Mouse (Mus musculus) left cerebral cortex, postnatal 25 days (tissue): Measurements from ENCODE around the gene Smok3b. TPM values are rescaled to one million over a fixed set of nuclear protein-coding genes. Genes with fewer than 3 reads are reported as not detected.
"Not testable (repeated sequence)": the region's sequence is repeated elsewhere in the genome, so short reads cannot be mapped to it uniquely, and the experiment has no call there.

Source experiments
- DNase-seq, 2 experiments: peaks; one replicate each; pipeline ENCODE4 v3.0.0; 2022; ENCODE audit warnings: low spot score in 2 of 2, mixed read lengths in 1 of 2
- intact Hi-C: fragments of 180-260 bp; cut with DNase I; formaldehyde crosslinking; loops from one replicate; pipeline ENCODE4 v1.15.1; 2025
- total RNA-seq, 2 experiments: library from RNA; stranded (reverse); gene quantifications; 2 replicates each; pipeline ENCODE4 v1.2.3; 2021

Smok3b gene
- not detected for total RNA-seq

DNA sequence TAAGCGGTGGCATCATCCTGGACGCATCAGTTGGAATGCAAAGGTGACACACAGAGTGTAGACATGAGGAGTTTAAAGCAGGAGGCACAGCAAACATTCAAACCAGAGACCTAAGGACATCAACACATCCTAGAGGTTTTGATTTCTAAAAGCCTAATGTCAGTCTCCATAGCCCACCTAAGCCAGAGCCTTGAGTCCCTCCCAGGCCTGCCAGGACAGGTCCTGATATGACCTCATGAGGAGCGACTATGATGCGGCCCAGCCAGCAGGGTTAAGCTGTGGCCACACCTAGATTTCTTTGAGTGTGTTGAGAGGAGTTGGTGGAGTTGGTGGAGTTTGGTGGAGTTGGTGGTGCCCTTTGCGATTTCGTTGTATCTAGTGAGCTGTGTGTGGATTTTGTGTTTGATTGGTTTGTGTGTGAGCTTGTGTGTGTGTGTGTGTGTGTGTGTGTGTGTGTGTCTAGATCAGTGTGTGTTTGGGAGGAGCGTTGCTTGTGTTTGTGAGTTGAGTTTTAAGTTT is at the start of gene Smok3b, which contains the start of gene Smok3a:
Gene Smok3b (plus strand): TSS at position 469 of the 519 bp plus-strand sequence.
Gene Smok3a (plus strand): TSS at position 301 of the 519 bp plus-strand sequence.
- intact Hi-C loops, DNase-seq: not testable (repeated sequence)

DNA sequence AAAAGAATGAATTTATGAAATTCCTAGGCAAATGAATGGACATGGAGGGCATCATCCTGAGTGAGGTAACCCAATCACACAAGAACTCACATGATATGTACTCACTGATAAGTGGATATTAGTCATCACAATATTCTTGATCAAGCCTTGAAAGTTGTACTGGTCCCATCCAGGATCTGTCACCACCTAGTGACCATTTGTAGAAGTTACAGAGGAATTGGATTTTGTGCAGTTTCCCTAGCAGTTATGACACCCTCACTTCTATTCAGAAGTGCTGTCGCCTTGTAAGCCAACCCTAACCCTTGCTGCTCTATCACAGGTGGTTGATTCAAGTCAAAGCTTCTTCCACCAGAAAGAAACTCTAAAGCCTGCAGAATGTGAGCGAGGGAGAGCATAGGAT is 48.1 kb upstream of the Smok3b start:
- intact Hi-C loops, result loop anchor here (1.0 kb wide), 1 partner anchor 87 kb away; no protein-coding TSS in a partner anchor
- DNase-seq, result no peak

DNA sequence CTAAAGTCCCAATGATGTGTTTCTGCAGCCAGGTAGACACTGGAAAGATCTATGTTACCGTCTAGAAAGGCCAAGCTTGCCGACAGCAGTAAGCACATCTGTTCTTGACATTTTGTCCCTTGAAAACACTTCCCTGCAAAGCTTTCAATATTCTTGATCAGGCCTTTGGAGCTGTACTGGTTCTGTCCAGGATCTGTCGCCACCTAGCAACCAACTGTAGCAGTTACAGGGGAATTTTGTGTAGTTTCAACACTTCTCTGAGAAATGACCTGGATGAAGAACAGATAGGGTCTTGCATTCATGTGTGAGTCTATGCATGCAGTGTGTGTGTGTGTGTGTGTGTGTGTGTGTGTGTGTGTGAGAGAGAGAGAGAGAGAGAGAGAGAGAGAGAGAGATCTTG is 47.5 kb upstream of the Smok3b start:
- intact Hi-C loops, result loop anchor here (1.0 kb wide), 1 partner anchor 87 kb away; no protein-coding TSS in a partner anchor
- peak; percentile 3 to 11 for DNase-seq

DNA sequence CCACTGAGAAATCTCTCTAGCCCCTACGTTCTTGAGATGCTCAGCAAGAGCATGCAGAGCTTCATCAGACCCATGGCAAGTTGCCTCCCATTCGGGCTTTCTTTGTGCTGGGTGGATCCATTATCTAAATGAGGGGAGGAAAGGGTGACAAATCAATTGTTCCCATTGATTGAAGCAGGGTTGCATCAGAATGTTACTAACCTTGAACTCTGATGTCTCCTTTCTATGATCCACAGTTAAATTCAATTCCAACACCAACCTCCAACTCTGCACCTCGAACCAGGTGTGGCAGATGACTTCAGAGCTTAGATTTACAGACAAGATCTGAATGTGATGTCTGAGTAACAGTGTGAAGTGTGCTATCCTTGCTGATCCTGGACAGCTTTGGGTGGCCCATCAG is 46.5 kb upstream of the Smok3b start:
- DNase-seq, result no peak
- intact Hi-C loops, result no loop called here

DNA sequence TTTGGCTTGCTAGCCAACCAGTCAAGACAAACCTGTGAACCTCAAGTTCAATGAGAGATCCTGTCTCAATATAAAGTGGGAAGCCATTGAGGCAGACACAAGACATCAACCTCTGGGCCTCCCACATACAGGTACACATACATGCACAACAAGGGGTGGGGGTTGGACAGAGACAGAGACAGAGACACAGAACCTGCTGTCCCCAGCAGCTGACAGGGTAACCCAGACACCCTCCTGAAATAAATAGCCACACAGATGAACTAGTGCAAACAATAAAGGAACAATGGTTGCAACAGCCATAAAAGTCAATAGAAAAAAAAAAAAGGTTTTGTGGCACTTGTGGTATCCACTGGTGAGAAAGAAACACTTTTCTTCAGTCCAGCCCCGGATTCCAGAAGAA is 45.8 kb upstream of the Smok3b start:
- intact Hi-C loops, result no loop called here

DNA sequence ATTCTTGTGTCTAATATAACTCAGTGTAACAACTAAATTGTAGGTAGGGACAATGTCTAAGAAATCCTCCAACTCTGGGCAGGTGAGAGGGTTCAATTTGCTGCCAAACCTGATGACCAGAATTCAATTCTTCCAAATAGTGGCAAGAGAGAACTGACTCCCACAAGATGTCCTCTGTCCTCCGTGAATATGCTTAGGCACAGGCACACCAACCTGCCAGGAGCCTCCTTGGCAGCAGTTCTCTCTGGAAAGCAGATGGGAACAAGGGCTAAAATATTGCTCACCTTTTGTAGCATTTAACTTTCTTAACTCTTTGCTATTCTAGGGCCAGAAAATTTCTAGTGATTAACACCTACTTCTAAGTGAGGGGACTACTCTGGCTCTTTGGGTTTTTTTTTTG is 43.9 kb upstream of the Smok3b start:
- intact Hi-C loops, result no loop called here
- no peak for DNase-seq

More for the DNA sequence above, 45.8 kb upstream of the Smok3b start:
- no peak for DNase-seq

DNA sequence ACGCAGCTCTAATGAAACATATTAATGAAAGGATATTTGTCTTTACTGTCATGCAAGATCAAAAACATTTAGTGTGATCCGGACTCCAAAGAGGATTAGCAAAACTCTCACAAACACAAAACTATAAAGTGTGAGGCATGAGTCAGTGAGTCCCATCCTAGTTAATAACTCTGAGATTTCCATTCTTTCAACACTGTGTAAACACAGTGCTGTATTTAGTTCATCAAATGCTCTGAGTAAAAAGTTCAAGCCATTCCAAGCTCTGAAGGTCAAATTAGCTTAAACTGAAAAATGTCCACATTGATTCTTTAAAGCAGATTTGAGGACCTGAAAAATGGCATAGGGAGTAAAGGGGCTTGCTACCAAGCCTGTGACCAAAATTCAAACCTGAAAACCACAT is 42.1 kb upstream of the Smok3b start:
- intact Hi-C loops, result no loop called here
- DNase-seq, result no peak

DNA sequence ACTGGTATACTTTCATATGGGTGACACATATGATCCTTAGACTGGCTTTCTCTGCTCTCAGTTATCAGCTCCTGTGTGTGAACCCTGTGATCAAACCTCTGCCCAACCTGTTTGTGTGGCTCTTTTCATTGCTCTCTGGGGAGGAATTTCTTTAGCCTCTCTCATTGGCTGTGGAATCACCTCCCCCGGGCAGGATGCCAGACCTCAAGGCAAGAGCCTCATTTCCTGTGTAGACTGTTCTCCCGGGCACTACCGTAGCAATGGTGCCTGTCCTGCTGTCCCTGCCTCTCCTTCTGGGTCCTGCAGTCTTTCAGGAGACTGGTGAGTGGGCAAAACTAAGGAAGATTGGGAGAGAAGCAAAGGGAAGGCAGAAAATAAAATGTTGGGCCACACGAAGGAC is 39.9 kb upstream of the Smok3b start, which contains the start of gene Azgp1:
Gene Azgp1 (plus strand): TSS at position 221 of the 400 bp plus-strand sequence.
- no peak for DNase-seq
- intact Hi-C loops, result no loop called here

DNA sequence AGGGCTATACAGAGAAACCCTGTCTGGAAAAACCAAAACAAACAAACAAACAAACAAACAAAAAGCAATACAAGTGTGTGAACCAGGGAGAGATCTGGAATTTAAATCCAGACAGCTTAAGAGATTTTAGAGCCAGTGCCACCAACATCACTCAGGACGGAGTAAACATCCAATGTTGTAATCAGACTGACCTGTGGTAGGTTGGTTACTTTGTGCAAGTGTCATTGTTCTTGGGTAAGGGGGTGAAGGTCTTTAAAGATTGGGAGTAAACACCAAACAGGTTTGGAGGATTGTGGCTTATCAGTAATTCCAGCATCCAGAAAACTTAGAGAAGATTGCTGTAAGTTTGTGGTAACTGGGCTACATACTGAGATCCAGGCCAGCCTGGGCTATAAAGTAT is 34.9 kb upstream of the Smok3b start:
- no peak for DNase-seq
- intact Hi-C loops, result no loop called here

DNA sequence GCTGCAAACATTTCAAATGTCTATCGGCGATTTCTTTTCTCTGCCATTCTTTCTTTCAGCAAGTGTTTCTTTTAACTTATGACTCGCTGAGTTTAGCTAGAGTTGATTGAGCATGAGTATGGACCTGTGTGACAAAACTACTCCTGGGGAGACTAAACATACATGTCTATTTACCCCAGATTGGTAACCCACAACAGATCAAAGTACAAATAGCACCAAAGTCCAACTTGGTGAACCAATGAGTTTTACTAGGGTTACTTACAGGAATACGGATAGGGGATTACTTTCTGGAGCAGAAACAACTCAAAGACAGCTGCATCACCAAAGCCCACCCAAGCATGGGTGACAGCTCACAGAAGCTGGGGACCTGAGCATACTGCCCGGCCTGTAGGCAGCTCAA is 11.8 kb upstream of the Smok3b start:
- intact Hi-C loops, result no loop called here
- no peak for DNase-seq

DNA sequence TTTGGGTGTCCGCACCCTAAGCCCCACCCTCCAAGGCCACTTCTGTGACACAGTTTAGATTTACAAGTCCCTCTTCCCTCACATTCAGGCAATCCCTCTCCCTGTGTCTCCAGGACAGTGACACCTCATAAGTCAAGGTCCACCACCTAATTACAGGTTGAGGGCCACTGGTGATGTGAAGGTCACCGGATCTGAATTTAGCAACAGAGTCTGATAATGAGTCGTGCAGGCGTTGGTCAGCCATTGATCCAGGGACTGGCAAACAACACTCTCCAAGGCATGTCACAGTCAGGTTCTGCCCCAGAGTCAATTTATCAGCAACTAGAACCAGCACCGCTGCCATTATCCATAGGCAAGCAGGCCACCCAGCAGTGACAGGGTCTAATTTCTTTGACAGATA is 8.8 kb upstream of the Smok3b start:
- intact Hi-C loops, result no loop called here
- no peak for DNase-seq

DNA sequence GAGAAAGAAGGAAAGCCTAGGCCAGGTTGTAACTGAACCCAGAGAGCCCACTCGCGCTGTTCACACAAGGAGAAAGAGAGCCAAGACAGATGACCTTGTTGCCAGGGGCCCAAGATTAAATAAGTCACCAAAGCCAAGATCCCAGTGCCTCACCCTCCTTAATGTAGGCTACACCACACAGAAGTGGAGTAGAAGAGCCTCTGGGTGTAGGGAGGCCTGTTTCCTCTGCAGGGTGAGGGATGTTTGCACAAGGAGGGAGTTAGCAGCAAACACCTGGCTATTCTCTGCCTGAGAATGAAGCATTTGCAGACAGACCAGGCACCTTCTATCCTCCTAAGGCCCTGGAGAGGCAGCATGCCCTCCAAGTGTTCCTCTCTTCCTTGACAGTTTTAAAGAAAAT is 4.7 kb upstream of the Smok3b start:
- intact Hi-C loops, result no loop called here
- no peak for DNase-seq

DNA sequence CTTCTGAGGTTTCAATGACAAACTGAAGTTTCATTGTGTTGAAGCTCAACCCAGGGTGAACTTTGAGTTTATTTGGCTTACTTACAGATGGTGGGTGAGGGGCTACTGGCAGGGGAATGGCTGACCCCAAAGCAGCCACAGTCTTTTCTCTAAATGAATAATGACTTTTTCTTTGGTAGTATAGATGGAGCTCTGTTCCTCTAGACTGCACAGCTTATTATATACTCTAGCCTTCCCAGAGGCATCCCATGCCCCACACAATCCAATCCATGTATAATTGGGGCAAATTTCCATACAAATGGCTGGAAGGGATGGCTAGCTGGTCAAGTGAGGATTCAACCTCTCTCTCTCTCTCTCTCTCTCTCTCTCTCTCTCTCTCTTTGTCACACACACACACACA is 4.2 kb upstream of the Smok3b start:
- DNase-seq, result no peak
- intact Hi-C loops, result no loop called here

DNA sequence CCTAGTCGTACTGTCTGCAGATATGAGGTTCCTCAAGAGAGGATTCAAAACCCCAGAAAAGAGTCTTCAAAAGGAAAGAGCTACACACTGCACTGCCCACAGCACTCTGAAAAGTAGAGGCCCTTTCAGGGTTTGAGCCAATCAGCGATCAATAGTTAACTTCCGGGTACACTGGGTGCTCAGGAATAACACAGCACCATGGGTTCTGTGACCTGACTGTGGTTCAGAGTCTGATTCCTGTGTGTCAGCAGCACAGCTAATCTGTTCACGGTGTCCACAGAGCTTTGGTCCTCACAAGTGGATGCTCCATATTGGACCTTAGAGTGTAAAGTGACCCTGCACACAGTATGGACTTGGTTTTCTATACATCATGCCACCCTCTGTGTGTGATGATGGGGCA is 1.7 kb upstream of the Smok3b start:
- intact Hi-C loops, DNase-seq: not testable (repeated sequence)

DNA sequence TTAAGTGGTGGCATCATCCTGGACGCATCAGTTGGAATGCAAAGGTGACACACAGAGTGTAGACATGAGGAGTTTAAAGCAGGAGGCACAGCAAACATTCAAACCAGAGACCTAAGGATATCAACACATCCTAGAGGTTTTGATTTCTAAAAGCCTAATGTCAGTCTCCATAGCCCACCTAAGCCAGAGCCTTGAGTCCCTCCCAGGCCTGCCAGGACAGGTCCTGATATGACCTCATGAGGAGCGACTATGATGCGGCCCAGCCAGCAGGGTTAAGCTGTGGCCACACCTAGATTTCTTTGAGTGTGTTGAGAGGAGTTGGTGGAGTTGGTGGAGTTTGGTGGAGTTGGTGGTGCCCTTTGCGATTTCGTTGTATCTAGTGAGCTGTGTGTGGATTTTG is 31.7 kb downstream of the Smok3b start, which contains the start of gene Smok3c:
Gene Smok3c (plus strand): TSS at position 301 of the 400 bp plus-strand sequence.
- intact Hi-C loops, DNase-seq: not testable (repeated sequence)

DNA sequence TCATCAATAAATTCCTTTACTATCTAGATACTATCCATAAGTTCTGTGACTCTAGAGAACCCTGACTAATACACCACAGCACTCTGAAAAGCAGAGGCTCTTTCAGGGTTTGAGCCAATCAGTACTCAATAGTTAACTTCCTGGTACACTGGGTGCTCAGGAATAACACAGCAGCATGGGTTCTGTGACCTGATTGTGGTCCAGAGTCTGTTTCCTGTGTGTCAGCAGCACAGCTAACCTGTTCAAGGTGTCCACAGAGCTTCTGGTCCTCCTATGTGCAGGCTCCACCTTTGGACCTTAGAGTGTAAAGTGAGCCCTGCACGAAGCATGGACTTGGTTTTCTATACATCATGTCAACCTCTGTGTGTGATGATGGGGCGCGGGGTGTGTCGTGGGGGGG is 52.6 kb downstream of the Smok3b start:
- intact Hi-C loops, result no loop called here
- no peak for DNase-seq

DNA sequence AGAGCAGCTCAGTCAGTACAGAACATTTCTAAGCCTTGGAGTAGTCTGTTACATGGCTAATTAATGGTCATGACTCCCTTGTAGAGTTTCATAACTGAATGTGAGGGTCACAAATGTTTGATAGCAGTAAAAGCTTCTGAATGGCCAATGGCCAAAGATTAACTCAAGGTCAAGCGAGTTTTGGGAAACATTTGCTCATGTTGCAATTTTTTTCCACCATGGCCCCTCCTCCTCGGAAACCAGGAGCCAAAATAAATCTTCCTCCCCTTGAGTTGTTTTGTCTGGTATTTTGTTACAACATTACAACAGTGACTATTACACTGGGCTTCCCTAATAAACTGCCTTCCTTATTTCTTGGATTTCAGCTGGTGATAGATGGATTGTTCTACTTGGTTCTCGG is 54.5 kb downstream of the Smok3b start:
- intact Hi-C loops, result no loop called here
- no peak for DNase-seq

DNA sequence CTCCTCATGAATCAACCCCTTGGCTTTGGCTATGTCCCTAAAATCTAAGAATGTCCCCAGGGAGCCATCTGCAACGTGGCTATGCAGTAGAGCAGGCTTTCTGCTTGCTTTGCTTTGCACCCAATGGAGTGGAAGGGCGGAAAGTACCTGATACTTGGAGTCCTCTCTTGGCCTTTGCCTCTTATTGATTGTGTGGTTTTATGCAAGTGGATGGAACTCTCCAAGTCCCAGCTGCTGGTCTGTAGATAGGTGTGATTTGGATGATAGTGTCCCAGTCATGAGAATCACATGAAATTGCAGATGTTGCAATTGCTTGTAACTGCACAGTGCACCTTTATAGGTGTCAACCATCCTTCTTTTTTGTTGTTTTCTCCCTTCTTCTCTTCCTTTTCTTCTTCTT is 54.9 kb downstream of the Smok3b start:
- intact Hi-C loops, result no loop called here
- no peak for DNase-seq

DNA sequence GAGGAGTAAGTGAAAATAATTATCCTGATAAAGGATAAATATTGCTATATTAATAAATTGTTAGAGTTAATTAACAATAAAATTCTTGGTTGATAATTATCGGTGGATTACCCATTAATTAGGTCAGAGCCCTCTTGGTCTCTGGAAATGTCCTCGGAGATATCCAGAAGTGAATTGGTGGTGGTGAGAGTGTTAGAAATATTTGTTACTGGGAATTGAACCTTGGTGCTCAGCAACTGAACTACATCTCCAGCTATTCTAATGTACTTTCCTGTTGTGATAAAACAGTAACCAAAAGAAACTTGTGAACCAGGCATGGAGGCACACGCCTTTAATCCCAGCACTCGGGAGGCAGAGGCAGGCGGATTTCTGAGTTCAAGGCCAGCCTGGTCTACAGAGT is 59.2 kb downstream of the Smok3b start:
- intact Hi-C loops, result no loop called here
- DNase-seq, result no peak

DNA sequence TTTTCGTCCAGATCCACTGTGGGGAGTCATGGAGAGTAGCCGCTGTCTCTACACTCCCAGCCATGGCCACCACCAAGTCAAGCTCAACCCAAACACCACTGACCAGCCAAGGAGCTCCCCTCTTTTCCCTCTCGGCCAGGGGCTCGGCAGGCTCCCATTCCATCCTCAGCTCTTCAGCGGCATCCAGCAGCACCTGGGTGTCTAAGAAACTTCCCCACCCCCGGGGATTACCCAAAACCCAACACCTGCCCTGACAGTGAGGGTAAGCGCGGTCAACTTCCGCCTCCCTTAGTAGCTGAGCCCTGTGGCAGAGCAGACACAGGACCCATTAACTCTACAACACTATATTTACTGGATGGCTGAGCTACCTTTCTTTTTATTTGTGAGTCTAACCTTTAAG is 60.2 kb downstream of the Smok3b start:
- intact Hi-C loops, result no loop called here
- no peak for DNase-seq

DNA sequence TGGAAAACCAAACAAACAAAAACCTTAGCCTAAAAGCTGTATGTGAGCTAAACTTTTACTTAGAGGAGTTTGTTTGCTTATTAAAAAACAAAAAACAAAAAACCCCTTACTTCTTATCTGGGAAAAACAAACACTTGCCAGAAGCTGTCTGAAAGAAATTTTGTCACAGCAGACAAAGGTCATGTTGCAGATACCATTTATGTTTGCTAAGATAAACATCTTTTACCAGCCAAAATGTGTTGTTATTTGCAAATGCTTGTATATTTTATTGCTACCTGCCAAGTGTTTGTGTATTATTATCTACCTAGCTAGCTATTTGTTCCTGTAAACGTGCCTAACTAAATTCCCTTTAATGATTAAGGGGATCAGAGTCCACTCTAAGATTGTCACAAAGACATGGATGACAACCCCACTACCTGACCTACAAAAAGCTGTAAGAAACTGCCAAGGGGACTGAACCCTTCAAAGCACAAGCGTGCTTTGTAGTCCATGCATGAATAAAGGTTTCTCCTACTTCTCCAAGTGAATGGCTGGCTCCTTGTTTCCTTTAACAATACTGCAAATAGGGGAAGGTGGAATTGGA is 62.2 kb downstream of the Smok3b start:
- intact Hi-C loops, result no loop called here
- DNase-seq, result no peak

DNA sequence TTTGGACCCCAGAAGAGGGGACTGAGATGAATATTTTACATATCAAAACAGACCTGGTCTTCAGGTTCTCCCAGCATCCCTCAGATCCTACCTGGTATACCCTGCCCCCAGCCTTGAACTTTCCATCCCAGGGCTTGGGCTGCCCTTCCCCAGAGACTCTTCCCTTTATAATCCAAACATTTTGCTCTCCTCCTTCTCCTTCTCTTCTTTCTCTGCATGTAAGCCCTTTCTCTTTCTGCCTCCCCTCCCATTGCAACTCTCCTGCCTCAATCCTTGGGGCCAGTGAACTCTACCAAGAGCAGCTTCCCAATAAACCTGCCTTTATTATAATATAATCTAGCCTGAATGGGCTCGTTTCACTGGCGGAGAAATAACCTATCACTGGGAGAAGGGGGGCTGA is 62.7 kb downstream of the Smok3b start:
- intact Hi-C loops, result loop anchor here (2.0 kb wide), 1 partner anchor 71 kb away; the partner anchor contains the start of gene Zfp113
- no peak for DNase-seq
